Mouse (Mus musculus): ENCODE data around the gene Cilp2. TPM values are rescaled to one million over a fixed set of nuclear protein-coding genes. Genes with fewer than 3 reads are reported as not detected.

The Cilp2 gene
- polyA plus RNA-seq, 1 experiment from 2014 or later = 0.25 TPM

- Histone ChIP-seq H3K9me3 (ENCODE audit: control insufficient read depth) (no peaks in the 10 kb centered on the region), H3K4me2 (replicated peaks; ENCODE audit: low read depth) (no peak overlapping the region), H3K27ac (ENCODE audit: low read depth, low read length) (no peak overlapping the region), H3K9ac (ENCODE audit: low read depth, low read length) (no peak overlapping the region), H3K4me1 (replicated peaks; ENCODE audit: control insufficient read depth, insufficient read depth, low read length) (no peaks in the 10 kb centered on the region), H3K4me3 (ENCODE audit: low read depth, low read length) (no peak overlapping the region), H3K27me3 (replicated peaks; ENCODE audit: control insufficient read depth, insufficient read depth, low read length) (no peaks in the 10 kb centered on the region), H3K36me3 (ENCODE audit: control insufficient read depth, insufficient read depth) (no peaks in the 10 kb centered on the region)
- 71% methylated on average over 2 of the region's 2 CpGs for WGBS
- ATAC-seq = no peak
- TF ChIP-seq CTCF (IDR thresholded peaks at IDR 0.05; ENCODE audit: low read depth) = no peak
Observed at GRCm38 (mm10) chr8:69861251-69861650, 26.2 kb downstream of the Cilp2 start.

GRCm38 (mm10) chr8:69860807-69861206 lies 26.7 kb downstream of the Cilp2 start:
- Histone ChIP-seq H3K9me3 (ENCODE audit: control insufficient read depth) (no peaks in the 10 kb centered on the region), H3K4me1 (replicated peaks; ENCODE audit: control insufficient read depth, insufficient read depth, low read length) (no peaks in the 10 kb centered on the region), H3K36me3 (ENCODE audit: control insufficient read depth, insufficient read depth) (no peaks in the 10 kb centered on the region), H3K27me3 (replicated peaks; ENCODE audit: control insufficient read depth, insufficient read depth, low read length) (no peaks in the 10 kb centered on the region), H3K27ac (ENCODE audit: low read depth, low read length) (no peak overlapping the region), H3K4me3 (ENCODE audit: low read depth, low read length) (no peak overlapping the region), H3K9ac (ENCODE audit: low read depth, low read length) (no peak overlapping the region), H3K4me2 (replicated peaks; ENCODE audit: low read depth) (no peak overlapping the region)
- 62% methylated on average over 4 of the region's 4 CpGs for WGBS
- TF ChIP-seq CTCF (IDR thresholded peaks at IDR 0.05; ENCODE audit: low read depth) = peak; percentile 60
- ATAC-seq = no peak

- no peak for ATAC-seq
- H3K9ac ChIP-seq (ENCODE audit: low read depth, low read length) = no peak overlapping the region
- 91% methylated on average over 10 of the region's 10 CpGs for WGBS
- TF ChIP-seq CTCF (IDR thresholded peaks at IDR 0.05; ENCODE audit: low read depth) = no peak
- no peaks in the 10 kb centered on the region for H3K9me3 ChIP-seq (ENCODE audit: control insufficient read depth)
- no peaks in the 10 kb centered on the region for H3K27me3 ChIP-seq (replicated peaks; ENCODE audit: control insufficient read depth, insufficient read depth, low read length)
- no peaks in the 10 kb centered on the region for H3K36me3 ChIP-seq (ENCODE audit: control insufficient read depth, insufficient read depth)
- H3K4me2 ChIP-seq (replicated peaks; ENCODE audit: low read depth) = no peak overlapping the region
- H3K4me3 ChIP-seq (ENCODE audit: low read depth, low read length) = no peak overlapping the region
- H3K4me1 ChIP-seq (replicated peaks; ENCODE audit: control insufficient read depth, insufficient read depth, low read length) = no peaks in the 10 kb centered on the region
- no peak overlapping the region for H3K27ac ChIP-seq (ENCODE audit: low read depth, low read length)
Observed at GRCm38 (mm10) chr8:69853869-69854268, 33.6 kb downstream of the Cilp2 start.

- ATAC-seq = no peak
- H3K27ac ChIP-seq (ENCODE audit: low read depth, low read length) = no peak overlapping the region
- no peak for TF ChIP-seq CTCF (IDR thresholded peaks at IDR 0.05; ENCODE audit: low read depth)
Observed at GRCm38 (mm10) chr8:69850926-69851506, 36.5 kb downstream of the Cilp2 start.

GRCm38 (mm10) chr8:69849899-69850298 lies 37.6 kb downstream of the Cilp2 start:
- H3K4me2 ChIP-seq (replicated peaks; ENCODE audit: low read depth) = no peak overlapping the region
- no peak overlapping the region for H3K4me3 ChIP-seq (ENCODE audit: low read depth, low read length)
- no peak for ATAC-seq
- no peaks in the 10 kb centered on the region for H3K4me1 ChIP-seq (replicated peaks; ENCODE audit: control insufficient read depth, insufficient read depth, low read length)
- peak; percentile 67 for TF ChIP-seq CTCF (IDR thresholded peaks at IDR 0.05; ENCODE audit: low read depth)
- no peak overlapping the region for H3K9ac ChIP-seq (ENCODE audit: low read depth, low read length)
- WGBS = 44% methylated on average over 3 of the region's 3 CpGs
- no peaks in the 10 kb centered on the region for H3K9me3 ChIP-seq (ENCODE audit: control insufficient read depth)
- no peaks in the 10 kb centered on the region for H3K27me3 ChIP-seq (replicated peaks; ENCODE audit: control insufficient read depth, insufficient read depth, low read length)
- no peaks in the 10 kb centered on the region for H3K36me3 ChIP-seq (ENCODE audit: control insufficient read depth, insufficient read depth)
- H3K27ac ChIP-seq (ENCODE audit: low read depth, low read length) = no peak overlapping the region

More at GRCm38 (mm10) chr8:69850926-69851506, 36.5 kb downstream of the Cilp2 start:
- Histone ChIP-seq H3K4me3 (ENCODE audit: low read depth, low read length) (no peak overlapping the region), H3K9ac (ENCODE audit: low read depth, low read length) (no peak overlapping the region), H3K36me3 (ENCODE audit: control insufficient read depth, insufficient read depth) (no peaks in the 10 kb centered on the region), H3K4me1 (replicated peaks; ENCODE audit: control insufficient read depth, insufficient read depth, low read length) (no peaks in the 10 kb centered on the region), H3K9me3 (ENCODE audit: control insufficient read depth) (no peaks in the 10 kb centered on the region), H3K4me2 (replicated peaks; ENCODE audit: low read depth) (no peak overlapping the region), H3K27me3 (replicated peaks; ENCODE audit: control insufficient read depth, insufficient read depth, low read length) (no peaks in the 10 kb centered on the region)
- WGBS = 76% methylated on average over 7 of the region's 7 CpGs

- Histone ChIP-seq H3K27ac (ENCODE audit: low read depth, low read length) (no peak overlapping the region), H3K27me3 (replicated peaks; ENCODE audit: control insufficient read depth, insufficient read depth, low read length) (no peaks in the 10 kb centered on the region), H3K9ac (ENCODE audit: low read depth, low read length) (no peak overlapping the region), H3K9me3 (ENCODE audit: control insufficient read depth) (no peaks in the 10 kb centered on the region), H3K4me3 (ENCODE audit: low read depth, low read length) (no peak overlapping the region), H3K36me3 (ENCODE audit: control insufficient read depth, insufficient read depth) (no peaks in the 10 kb centered on the region), H3K4me2 (replicated peaks; ENCODE audit: low read depth) (no peak overlapping the region), H3K4me1 (replicated peaks; ENCODE audit: control insufficient read depth, insufficient read depth, low read length) (no peaks in the 10 kb centered on the region)
- ATAC-seq = peak; percentile 93
- WGBS = 49% methylated on average over 8 of the region's 8 CpGs
- TF ChIP-seq CTCF (IDR thresholded peaks at IDR 0.05; ENCODE audit: low read depth) = no peak
Observed at GRCm38 (mm10) chr8:69848951-69849350, 38.5 kb downstream of the Cilp2 start.
